Mouse (Mus musculus) neural tube, embryonic 12.5 days (tissue): Measurements from ENCODE around the gene Emc8. TPM values are rescaled to one million over a fixed set of nuclear protein-coding genes. Genes with fewer than 3 reads are reported as not detected.

Source experiments
- ATAC-seq: fragments of 200-750 bp; cut with Nextera tagmentation; 2 replicates; pipeline ENCODE4 v1.8.0; 2017; ENCODE audit warnings: low read depth, mild to moderate bottlenecking, moderate TSS enrichment, moderate library complexity; ENCODE audit not compliant: low FRiP score
- H3K27ac ChIP-seq: fragments of 300-500 bp; sonication (generic); 2 replicates; pipeline ENCODE4 v1.5.1; 2016
- H3K27me3 ChIP-seq: fragments of 300-500 bp; sonication (generic); replicated peaks from 2 replicates; pipeline ENCODE4 v1.6.1; 2016; ENCODE audit warnings: mild to moderate bottlenecking
- H3K36me3 ChIP-seq: fragments of 300-500 bp; sonication (generic); 2 replicates; pipeline ENCODE4 v1.6.1; 2016; ENCODE audit warnings: mild to moderate bottlenecking
- H3K4me1 ChIP-seq: fragments of 300-500 bp; sonication (generic); 2 replicates; pipeline ENCODE4 v1.6.1; 2016
- H3K4me2 ChIP-seq: fragments of 300-500 bp; sonication (generic); replicated peaks from 2 replicates; pipeline ENCODE4 v1.6.1; 2016; ENCODE audit warnings: mild to moderate bottlenecking
- H3K4me3 ChIP-seq: fragments of 300-500 bp; sonication (generic); 2 replicates; pipeline ENCODE4 v1.5.1; 2016
- H3K9ac ChIP-seq: fragments of 300-500 bp; sonication (generic); 2 replicates; pipeline ENCODE4 v1.6.1; 2016; ENCODE audit warnings: mild to moderate bottlenecking
- H3K9me3 ChIP-seq: fragments of 300-500 bp; sonication (generic); 2 replicates; pipeline ENCODE4 v1.6.1; 2016; ENCODE audit warnings: mild to moderate bottlenecking
- WGBS: fragments of 180-500 bp; shearing (Covaris S2); methylation state at CpG from one replicate; pipeline ENCODE4 v1.1.7; 2016; 5-methylcytosine and 5-hydroxymethylcytosine counted together
- polyA plus RNA-seq: library from polyadenylated mRNA; unstranded; fragments of >200 nt; fragmentation: Nextera tagmentation; extraction: Ambion mirVana; gene quantifications from 2 replicates; pipeline ENCODE4 v1.2.1, GENCODE M21; 2016

Gene Emc8
- polyA plus RNA-seq, 1 experiment from 2014 or later: 204 TPM

DNA sequence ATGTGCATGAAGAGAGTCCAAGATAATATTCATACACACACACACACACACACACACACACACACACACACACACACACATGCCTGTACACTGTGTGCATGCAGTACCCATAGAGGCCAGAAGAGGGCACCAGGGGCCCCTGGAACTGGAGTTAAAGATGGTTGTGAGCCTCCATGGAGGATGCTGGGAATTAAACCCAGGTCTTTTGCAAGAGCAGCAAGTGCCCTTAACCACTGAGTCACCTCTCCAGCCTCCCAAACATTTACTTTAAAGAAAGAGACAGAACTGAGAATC lies 29.6 kb upstream of the Emc8 start:
- Histone ChIP-seq H3K4me1 (no peaks in the 10 kb centered on the region), H3K27me3 (no peaks in the 10 kb centered on the region), H3K4me2 (no peak overlapping the region), H3K9ac (no peak overlapping the region), H3K27ac (no peak overlapping the region), H3K4me3 (no peak overlapping the region), H3K9me3 (no peaks in the 10 kb centered on the region; the same call in 1 of the 2 replicates), H3K36me3 (no peaks in the 10 kb centered on the region)
- no peak for ATAC-seq

DNA sequence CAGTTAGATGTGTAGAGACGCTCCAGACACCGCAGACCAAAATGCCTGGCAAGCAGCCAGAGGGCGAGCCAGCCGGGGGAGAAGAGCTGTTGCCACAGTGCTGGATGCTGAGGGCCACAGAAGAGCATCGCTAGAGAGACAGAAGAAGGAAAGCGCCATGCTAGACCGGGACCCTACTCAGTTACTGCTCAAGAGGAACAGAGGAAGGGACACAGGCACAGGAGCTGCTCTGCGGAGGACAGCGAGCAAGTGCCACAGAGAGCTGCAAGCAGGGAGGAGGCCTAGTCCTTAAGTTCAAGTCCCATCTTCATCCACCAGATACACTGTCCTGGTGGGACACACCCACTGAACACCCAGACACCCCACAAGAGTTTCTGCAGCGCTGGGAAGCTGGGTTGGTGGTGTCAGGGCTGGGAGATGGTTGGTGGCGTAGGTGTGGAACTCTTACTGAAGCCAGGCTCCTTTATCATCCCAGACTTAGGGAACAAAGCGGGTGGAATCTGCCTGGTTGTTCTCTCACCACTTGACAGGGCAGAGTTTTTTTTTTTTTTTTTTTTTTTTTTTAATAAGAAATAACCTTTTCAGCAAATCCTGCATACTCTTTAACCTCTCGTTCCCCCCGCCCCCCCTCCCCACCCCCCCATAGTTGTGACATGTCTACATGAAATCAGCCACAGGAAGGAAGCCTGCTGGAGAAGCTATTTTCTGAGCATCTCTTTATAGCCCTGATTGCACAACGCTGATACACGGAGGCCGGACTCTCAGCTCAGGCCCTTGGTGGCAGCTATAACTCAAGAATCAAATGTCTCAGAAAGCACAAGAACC lies 29.0 kb upstream of the Emc8 start:
- no peaks in the 10 kb centered on the region for H3K36me3 ChIP-seq

DNA sequence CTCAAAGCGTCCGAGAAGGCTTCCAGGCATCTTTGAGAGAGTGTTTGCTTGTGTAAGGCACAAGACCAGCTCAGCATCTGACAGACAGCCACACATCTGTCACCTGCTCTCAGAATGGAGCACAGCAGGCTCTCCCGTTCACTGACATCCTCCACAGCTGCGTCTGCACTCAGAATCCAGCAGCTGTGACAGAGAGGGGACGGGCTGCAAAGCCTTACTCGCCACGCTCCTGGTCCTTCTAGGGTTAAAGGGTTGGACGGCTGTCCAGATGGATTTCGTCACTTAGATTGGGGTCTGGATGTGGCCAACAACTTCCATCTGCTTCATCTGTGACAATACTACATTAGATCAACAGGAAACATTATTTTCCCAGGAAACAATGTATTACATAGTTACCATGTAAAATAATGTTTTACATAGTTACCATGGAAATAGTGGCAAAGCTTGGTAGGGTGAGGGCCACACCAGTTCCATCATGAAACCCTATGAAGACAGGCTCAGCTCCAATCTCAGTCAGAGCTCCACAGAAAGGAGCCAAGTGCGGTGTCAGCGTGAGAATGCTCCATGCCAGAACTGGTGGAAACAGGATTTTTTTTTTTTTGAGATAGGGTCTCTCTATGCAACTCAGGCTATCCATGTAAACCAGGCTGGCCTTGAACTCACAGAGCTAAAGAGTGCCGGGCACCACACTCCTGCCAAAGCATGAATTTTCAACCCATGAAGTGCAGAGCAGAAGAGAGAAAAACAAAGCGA lies 28.2 kb upstream of the Emc8 start:
- H3K27me3 ChIP-seq: no peaks in the 10 kb centered on the region
- H3K9ac ChIP-seq: no peak overlapping the region
- 66% methylated on average over 13 of the region's 13 CpGs for WGBS
- H3K27ac ChIP-seq: no peak overlapping the region
- H3K4me2 ChIP-seq: no peak overlapping the region
- H3K36me3 ChIP-seq: no peaks in the 10 kb centered on the region
- no peak overlapping the region for H3K4me3 ChIP-seq
- no peaks in the 10 kb centered on the region; the same call in 1 of the 2 replicates for H3K9me3 ChIP-seq
- no peaks in the 10 kb centered on the region for H3K4me1 ChIP-seq
- ATAC-seq: no peak

More for the DNA sequence above, 29.0 kb upstream of the Emc8 start:
- H3K4me3 ChIP-seq: no peak overlapping the region
- no peaks in the 10 kb centered on the region for H3K27me3 ChIP-seq
- no peak overlapping the region for H3K4me2 ChIP-seq
- H3K4me1 ChIP-seq: no peaks in the 10 kb centered on the region
- H3K9ac ChIP-seq: no peak overlapping the region
- H3K27ac ChIP-seq: no peak overlapping the region
- WGBS: 80% methylated on average over 17 of the region's 17 CpGs
- no peak for ATAC-seq
- H3K9me3 ChIP-seq: no peaks in the 10 kb centered on the region; the same call in 1 of the 2 replicates

DNA sequence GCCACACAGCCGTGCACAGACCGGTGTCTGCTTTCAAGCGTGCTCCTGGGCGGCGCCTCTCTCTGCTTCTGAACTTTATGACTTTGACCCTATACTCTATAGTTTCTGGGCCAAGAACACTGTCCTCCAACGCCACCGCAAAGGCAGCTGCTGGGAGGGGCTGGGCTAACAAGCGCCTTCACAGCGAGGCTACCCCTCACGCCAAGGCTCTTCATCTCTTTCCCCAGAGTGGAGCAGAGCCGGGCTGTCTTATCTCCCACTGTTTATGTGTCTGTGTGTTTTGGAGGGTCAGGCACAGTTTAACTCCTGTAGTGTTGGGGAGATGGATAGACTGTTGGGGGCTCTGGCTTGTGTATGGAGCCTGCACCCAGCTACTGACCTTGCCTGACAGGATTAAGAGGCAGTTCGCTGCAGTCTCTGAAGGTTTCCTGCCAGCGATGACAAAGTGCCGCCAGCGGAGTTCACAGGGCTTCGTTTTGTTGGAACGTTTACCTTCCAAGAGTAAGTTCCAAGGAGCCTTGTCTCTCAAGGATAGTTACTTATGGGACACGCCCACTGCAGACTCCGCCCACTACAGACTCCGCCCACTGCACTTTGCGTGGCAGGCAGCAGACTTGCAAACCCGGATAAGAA lies 25.6 kb upstream of the Emc8 start:
- no peak overlapping the region for H3K4me3 ChIP-seq
- H3K27me3 ChIP-seq: no peaks in the 10 kb centered on the region
- no peak overlapping the region for H3K4me2 ChIP-seq
- H3K9me3 ChIP-seq: no peaks in the 10 kb centered on the region; the same call in 1 of the 2 replicates
- H3K4me1 ChIP-seq: no peaks in the 10 kb centered on the region
- H3K27ac ChIP-seq: no peak overlapping the region
- ATAC-seq: no peak
- H3K36me3 ChIP-seq: no peaks in the 10 kb centered on the region
- no peak overlapping the region for H3K9ac ChIP-seq
- 48% methylated on average over 22 of the region's 22 CpGs for WGBS

DNA sequence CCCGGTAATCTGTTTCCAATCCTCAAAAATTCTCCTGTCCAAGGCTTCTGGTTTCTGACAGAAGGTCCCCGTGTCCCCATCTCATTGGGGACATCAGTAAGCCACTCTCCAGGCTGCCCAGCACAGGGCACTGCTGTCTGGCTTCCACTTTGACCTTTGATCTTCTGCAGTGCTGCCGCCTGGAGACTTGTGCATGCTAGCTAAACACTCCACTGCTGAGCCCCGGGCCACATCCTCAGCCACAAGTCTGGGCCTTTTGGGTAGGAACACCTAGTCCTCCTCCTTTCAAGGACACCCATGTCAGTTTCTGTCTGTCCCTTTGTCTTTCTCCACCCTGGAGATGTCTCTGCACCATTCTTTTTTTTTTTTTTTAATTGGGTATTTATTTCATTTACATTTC lies 24.6 kb upstream of the Emc8 start:
- no peak for ATAC-seq
- H3K9ac ChIP-seq: no peak overlapping the region
- no peak overlapping the region for H3K4me2 ChIP-seq
- no peaks in the 10 kb centered on the region for H3K27me3 ChIP-seq
- 69% methylated on average over 4 of the region's 4 CpGs for WGBS
- H3K9me3 ChIP-seq: no peaks in the 10 kb centered on the region; the same call in 1 of the 2 replicates
- H3K27ac ChIP-seq: no peak overlapping the region
- no peaks in the 10 kb centered on the region for H3K4me1 ChIP-seq
- H3K36me3 ChIP-seq: no peaks in the 10 kb centered on the region
- no peak overlapping the region for H3K4me3 ChIP-seq

DNA sequence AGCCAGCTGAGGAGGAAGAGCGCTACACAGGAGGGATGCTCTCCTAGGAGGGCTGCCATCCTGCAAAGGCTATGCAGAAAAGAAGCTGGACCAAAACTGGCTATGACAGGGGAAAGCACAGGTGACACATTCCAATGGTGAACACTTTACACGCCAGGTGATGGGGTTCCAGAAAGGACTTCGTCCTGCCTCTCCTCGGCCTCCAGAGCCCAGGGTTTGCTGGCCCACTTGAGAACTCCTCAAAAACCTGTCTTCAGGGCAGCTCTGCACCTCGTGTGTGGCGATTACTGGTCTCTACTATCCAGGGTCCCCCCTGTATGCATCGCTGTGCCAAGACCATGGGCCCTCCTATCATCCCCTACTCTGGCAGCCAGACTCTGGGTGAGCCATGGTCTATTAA lies 20.1 kb upstream of the Emc8 start:
- Histone ChIP-seq H3K27me3 (0 out of 2 replicates have a peak, but pooled peaks cover 3% of the 10 kb centered on the region), H3K4me2 (no peak overlapping the region), H3K36me3 (no peaks in the 10 kb centered on the region), H3K9me3 (no peaks in the 10 kb centered on the region), H3K27ac (no peak overlapping the region), H3K4me3 (no peak overlapping the region), H3K9ac (no peak overlapping the region), H3K4me1 (no peaks in the 10 kb centered on the region)
- WGBS: 93% methylated on average over 7 of the region's 7 CpGs
- ATAC-seq: no peak

DNA sequence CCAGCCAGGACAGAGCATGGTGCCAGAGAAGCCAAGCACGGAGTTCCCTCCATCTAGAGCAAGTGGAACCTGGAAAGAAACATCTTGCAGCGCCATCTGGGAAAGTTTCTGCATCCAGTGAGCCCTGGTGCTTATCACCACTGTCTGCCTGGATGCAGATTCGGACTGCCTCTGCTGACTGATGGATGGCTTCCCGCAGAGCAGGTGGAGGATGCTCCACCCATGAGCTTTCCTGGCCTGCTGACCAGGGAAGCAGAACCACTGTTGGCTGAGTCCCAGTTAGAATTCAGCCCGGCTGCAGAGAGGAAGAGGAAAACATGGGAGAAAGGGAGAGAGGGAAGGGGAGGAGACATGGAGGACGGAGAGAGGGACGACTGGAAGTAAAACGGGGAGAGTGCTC lies 19.4 kb upstream of the Emc8 start:
- Histone ChIP-seq H3K4me1 (no peaks in the 10 kb centered on the region), H3K27ac (no peak overlapping the region), H3K4me3 (no peak overlapping the region), H3K9me3 (no peaks in the 10 kb centered on the region), H3K27me3 (peaks cover 3% of the 10 kb centered on the region; the same call in 1 of the 2 replicates), H3K36me3 (no peaks in the 10 kb centered on the region), H3K9ac (no peak overlapping the region), H3K4me2 (no peak overlapping the region)
- WGBS: 77% methylated on average over 8 of the region's 8 CpGs
- no peak for ATAC-seq

DNA sequence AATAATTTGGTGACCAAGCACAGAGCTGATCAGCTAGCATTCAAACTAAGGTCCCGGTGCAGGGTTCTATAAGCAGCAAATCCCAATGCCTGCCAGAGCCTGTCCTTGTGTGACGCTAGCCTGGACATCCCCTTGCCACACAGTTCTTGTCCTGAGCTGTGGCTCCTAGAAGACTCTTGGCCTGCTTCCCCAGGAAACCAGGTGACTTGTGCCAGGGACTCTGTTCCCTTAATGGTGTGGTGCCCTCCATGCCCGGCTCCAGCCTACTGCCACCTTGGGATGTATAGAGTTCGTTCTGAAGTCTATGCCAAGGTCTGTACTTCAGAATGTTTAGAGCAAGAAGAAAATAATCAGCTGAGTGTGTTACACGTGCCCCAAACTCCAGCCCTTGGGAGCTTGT lies 18.2 kb upstream of the Emc8 start:
- Histone ChIP-seq H3K9ac (no peak overlapping the region), H3K4me3 (no peak overlapping the region), H3K4me2 (no peak overlapping the region), H3K36me3 (no peaks in the 10 kb centered on the region), H3K27ac (no peak overlapping the region), H3K27me3 (peaks cover 3% of the 10 kb centered on the region; the same call in 1 of the 2 replicates), H3K9me3 (no peaks in the 10 kb centered on the region), H3K4me1 (no peaks in the 10 kb centered on the region)
- no peak for ATAC-seq
- 86% methylated on average over 5 of the region's 5 CpGs for WGBS

DNA sequence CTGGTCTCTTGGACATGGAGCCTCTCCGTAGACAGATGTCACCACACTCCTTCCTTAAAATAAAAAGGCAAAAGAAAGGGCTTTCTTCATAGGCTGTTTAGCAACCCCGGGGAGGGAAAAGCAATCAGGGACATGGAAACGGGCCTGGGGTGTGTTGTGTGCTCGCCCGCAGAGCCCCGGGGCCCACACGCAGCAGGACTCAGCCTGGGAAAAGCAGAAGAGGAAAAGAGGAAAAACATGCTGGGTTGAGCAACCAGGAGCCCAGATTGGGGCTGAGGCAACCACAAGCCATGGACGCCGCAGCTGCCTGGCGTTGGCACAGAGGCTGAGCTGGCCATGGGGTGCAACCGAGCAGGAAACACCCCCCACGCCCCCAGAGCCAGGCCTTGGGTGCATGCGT lies 17.7 kb upstream of the Emc8 start:
- no peak overlapping the region for H3K4me3 ChIP-seq
- no peak overlapping the region for H3K9ac ChIP-seq
- H3K27ac ChIP-seq: no peak overlapping the region
- H3K36me3 ChIP-seq: no peaks in the 10 kb centered on the region
- no peaks in the 10 kb centered on the region for H3K9me3 ChIP-seq
- peaks cover 6% of the 10 kb centered on the region; the same call in 1 of the 2 replicates for H3K27me3 ChIP-seq
- no peaks in the 10 kb centered on the region for H3K4me1 ChIP-seq
- no peak for ATAC-seq
- no peak overlapping the region for H3K4me2 ChIP-seq
- 91% methylated on average over 13 of the region's 13 CpGs for WGBS

DNA sequence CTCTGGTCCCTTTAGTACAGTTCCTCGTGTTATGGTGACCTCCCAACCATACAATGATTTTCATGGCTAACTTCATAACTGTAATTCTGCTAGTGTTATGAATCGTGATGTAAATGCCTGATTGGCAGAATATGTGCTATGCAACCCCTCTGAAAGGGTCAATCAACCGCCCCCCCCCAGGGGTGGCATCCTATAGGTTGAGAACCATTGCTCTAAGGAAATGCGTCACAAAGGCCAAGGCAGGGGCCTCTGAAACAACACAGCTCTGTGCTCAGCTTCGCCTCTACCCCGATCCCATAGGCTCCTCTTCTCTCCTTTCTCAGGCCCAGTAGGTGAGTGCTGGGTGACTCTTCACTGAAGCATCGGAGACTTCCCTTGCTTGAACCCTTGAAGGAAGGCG lies 17.2 kb upstream of the Emc8 start:
- no peak overlapping the region for H3K27ac ChIP-seq
- H3K9ac ChIP-seq: no peak overlapping the region
- ATAC-seq: no peak
- H3K36me3 ChIP-seq: no peaks in the 10 kb centered on the region
- H3K27me3 ChIP-seq: peaks cover 7% of the 10 kb centered on the region; the same call in 1 of the 2 replicates
- H3K9me3 ChIP-seq: no peaks in the 10 kb centered on the region
- no peak overlapping the region for H3K4me2 ChIP-seq
- H3K4me1 ChIP-seq: no peaks in the 10 kb centered on the region
- H3K4me3 ChIP-seq: no peak overlapping the region
- WGBS: 86% methylated on average over 8 of the region's 8 CpGs

DNA sequence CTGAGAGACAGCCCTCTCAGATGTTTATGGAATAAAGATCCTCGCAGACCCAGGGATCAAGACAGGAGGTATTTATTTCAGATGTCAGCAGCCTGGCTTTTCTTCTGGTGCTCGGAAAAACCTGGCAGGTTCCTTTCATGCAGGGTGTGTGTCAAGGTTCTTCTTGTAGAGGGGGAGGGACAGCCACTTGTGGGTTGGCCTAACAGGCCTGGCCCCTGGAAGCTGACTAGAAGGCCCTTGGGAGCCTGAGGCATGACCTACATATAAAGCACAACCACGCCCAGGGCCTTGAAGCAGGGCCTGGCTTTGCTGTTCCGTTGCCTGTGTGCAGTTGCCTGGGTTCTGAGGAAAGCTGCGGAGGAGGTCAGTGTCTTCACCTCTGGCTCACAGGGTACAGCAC lies 16.7 kb upstream of the Emc8 start:
- H3K4me1 ChIP-seq: no peaks in the 10 kb centered on the region
- peaks cover 7% of the 10 kb centered on the region; the same call in 1 of the 2 replicates for H3K27me3 ChIP-seq
- no peaks in the 10 kb centered on the region for H3K36me3 ChIP-seq
- ATAC-seq: no peak
- no peaks in the 10 kb centered on the region for H3K9me3 ChIP-seq
- H3K4me2 ChIP-seq: no peak overlapping the region
- H3K27ac ChIP-seq: no peak overlapping the region
- H3K9ac ChIP-seq: no peak overlapping the region
- no peak overlapping the region for H3K4me3 ChIP-seq
- 79% methylated on average over 5 of the region's 5 CpGs for WGBS

DNA sequence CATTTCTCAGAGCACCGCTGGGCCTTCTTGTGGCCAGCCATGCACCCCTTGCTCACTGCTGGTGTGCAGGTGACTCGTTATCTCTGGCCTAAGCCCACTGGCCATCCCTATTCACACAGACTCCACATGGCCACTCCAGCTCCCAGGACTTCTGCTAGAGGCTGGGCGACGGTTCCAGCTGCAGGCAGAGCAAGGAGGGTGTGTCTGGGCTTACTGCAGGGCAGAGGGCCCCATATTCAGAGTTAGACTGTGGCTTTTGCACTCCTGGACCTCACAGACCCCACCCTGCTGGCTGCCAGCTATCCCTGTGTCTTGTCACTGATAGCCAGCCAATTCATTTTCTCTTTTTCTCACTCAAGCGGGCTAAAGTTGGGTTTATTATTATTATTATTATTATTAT lies 15.7 kb upstream of the Emc8 start:
- H3K36me3 ChIP-seq: no peaks in the 10 kb centered on the region
- peaks cover 7% of the 10 kb centered on the region; the same call in 1 of the 2 replicates for H3K27me3 ChIP-seq
- H3K27ac ChIP-seq: no peak overlapping the region
- no peak overlapping the region for H3K9ac ChIP-seq
- 63% methylated on average over 5 of the region's 5 CpGs for WGBS
- no peak overlapping the region for H3K4me3 ChIP-seq
- ATAC-seq: no peak
- no peaks in the 10 kb centered on the region for H3K9me3 ChIP-seq
- no peak overlapping the region for H3K4me2 ChIP-seq
- no peaks in the 10 kb centered on the region for H3K4me1 ChIP-seq
